Mouse (Mus musculus): ENCODE results near the gene 4933428G20Rik. TPM values are rescaled to one million over a fixed set of nuclear protein-coding genes. Genes with fewer than 3 reads are reported as not detected.
A peak's percentile ranks its signal among the peaks of the same experiment; 100 is the strongest.

4933428G20Rik gene
- polyA plus RNA-seq, 1 experiment from 2014 or later, result 0.87 TPM

DNA sequence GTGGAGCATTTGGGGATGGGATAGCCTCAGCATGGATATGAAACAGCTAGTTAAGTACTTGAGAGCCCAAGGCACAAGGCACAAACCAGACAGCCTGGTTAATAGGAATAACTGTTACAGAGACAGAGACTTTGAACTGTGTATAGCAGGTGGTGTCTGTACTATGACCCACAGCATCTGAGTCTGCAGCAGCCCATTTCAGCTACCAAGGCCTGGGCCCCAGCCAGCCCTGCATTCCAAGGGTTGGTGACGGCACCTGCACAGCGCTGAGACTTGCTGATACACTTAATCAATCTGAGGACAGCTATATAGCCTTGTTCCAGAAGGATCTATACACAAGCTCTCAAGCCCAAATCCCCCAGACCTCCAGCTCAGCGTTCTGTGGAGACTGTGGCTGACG, 2.6 kb downstream of the 4933428G20Rik start:
- Histone ChIP-seq H3K27me3 (peaks cover 45% of the 10 kb centered on the region), H3K36me3 (peaks cover 60% of the 10 kb centered on the region), H3K27ac (no peak overlapping the region), H3K4me2 (no peak overlapping the region), H3K9ac (no peak overlapping the region), H3K4me1 (peaks cover 11% of the 10 kb centered on the region), H3K4me3 (no peak overlapping the region), H3K9me3 (no peaks in the 10 kb centered on the region)
- WGBS, result 92% methylated on average over 4 of the region's 4 CpGs
- ATAC-seq (ENCODE audit: borderline replicate concordance, extremely low read depth, low FRiP score, low TSS enrichment), result no peak

DNA sequence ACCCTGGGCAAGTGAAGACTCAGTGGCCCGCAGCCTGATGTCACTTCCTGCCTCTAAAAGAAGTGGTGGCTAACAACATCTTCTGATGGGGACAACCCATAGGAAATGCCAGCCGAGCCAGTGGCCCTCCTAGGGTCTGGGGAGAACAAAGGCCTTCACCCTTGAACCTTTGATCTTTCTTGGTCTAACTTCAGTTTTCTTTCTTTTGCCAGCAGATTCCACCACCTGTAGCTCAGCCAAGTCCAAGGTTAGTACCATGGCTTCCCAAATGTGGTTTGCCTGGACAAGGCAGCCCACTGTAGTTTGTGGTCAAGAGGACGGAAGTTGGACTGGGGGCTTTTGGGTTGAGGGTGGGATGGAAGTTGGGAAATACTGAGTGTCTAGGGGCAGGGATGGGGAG, 7.3 kb downstream of the 4933428G20Rik start:
- Histone ChIP-seq H3K4me2 (no peak overlapping the region), H3K4me1 (no peaks in the 10 kb centered on the region), H3K9me3 (no peaks in the 10 kb centered on the region), H3K36me3 (peaks cover 71% of the 10 kb centered on the region), H3K9ac (no peak overlapping the region), H3K27ac (no peak overlapping the region), H3K27me3 (0 out of 2 replicates have a peak, but pooled peaks cover 4% of the 10 kb centered on the region), H3K4me3 (no peak overlapping the region)
- 86% methylated on average over 3 of the region's 3 CpGs for WGBS
- ATAC-seq (ENCODE audit: borderline replicate concordance, extremely low read depth, low FRiP score, low TSS enrichment), result no peak

DNA sequence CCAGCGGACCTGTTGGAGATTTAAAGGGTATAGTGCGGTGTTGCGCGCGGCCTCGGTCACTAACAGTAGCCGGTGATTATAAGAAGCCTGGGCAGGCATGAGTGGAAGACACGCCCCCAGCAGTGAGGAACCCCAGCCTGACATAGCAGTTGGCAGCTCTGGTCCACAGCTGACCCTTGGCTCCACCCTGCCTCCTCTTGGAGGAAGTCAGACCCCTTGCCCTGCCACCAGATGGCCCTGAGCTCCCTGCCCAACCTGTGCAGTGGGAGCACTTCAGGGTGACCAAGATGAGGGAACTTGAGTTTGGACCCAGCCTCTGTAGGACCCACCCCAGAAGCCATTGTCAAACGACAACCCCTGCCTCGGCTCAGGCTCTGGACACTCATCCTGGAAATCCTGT, 8.5 kb downstream of the 4933428G20Rik start:
- WGBS, result 79% methylated on average over 10 of the region's 10 CpGs
- Histone ChIP-seq H3K4me3 (no peak overlapping the region), H3K9me3 (no peaks in the 10 kb centered on the region), H3K27ac (no peak overlapping the region), H3K4me2 (no peak overlapping the region), H3K36me3 (peaks cover 67% of the 10 kb centered on the region), H3K4me1 (no peaks in the 10 kb centered on the region), H3K9ac (no peak overlapping the region), H3K27me3 (no peaks in the 10 kb centered on the region)
- ATAC-seq (ENCODE audit: borderline replicate concordance, extremely low read depth, low FRiP score, low TSS enrichment), result no peak

DNA sequence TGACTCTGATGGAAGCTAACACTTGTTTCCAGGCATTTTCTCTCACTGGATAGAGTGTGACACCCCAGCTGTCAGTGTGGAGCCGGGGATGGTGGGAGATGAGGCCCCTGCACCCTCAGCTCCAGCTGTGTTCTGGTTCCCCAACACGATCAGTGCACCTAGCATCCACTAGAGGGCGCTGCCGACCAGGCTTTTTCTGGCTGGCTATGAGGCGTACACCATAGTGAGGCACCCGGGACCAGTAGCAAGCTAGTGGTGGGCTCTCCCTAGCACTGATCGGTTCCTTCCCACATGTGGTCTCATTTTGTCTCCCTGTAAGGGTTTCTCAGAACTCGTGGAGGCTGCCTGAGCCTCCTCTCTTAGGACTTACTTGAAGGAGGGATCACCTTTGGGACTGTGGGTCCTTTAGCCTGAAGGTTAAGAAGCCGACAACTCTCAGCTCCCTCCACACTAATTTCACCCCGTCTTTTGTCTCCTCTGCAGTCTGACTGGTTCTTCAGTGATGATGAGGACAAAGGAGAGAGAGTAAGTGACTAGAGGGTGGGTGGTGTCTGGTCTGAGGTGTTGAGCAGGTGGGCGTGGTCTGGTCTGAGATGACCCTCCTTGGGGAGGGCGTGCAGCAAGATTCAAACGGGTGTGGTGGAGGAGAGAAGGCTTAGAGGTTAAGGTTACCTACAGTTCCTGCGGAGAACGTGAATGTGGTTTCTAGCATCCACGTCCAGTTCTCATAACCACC, 10.4 kb downstream of the 4933428G20Rik start:
- no peaks in the 10 kb centered on the region for H3K4me1 ChIP-seq
- no peak overlapping the region for H3K4me2 ChIP-seq
- 36% methylated on average over 16 of the region's 16 CpGs for WGBS
- no peaks in the 10 kb centered on the region for H3K27me3 ChIP-seq
- no peaks in the 10 kb centered on the region for H3K9me3 ChIP-seq
- ATAC-seq (ENCODE audit: borderline replicate concordance, extremely low read depth, low FRiP score, low TSS enrichment), result peak; percentile 64
- H3K4me3 ChIP-seq, result no peak overlapping the region
- peaks cover 73% of the 10 kb centered on the region for H3K36me3 ChIP-seq
- H3K27ac ChIP-seq, result no peak overlapping the region
- H3K9ac ChIP-seq, result no peak overlapping the region

DNA sequence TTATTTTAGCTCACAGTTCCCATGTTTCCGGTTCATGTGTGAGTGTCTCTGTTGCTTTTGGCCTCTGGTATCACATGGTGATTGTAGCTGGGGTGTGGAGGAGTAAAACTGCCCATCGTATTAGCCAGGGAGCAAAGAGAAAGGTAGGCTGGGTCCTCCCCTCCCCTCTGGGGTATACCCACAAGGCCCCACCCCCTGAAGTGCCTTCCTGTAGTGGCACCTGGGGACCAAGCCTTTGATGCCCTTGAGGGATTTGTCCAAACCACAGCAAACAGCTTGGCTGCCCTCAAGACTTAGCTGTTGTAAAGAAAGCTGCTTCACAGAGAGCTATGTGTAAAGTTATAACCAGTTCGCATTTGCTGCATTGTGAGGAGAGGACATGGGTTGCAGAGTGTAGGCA, 12.5 kb downstream of the 4933428G20Rik start:
- 49% methylated on average over 3 of the region's 3 CpGs for WGBS
- ATAC-seq (ENCODE audit: borderline replicate concordance, extremely low read depth, low FRiP score, low TSS enrichment), result no peak
- no peak overlapping the region for H3K9ac ChIP-seq
- no peak overlapping the region for H3K4me3 ChIP-seq
- H3K4me2 ChIP-seq, result no peak overlapping the region
- H3K4me1 ChIP-seq, result no peaks in the 10 kb centered on the region
- no peaks in the 10 kb centered on the region for H3K27me3 ChIP-seq
- no peaks in the 10 kb centered on the region for H3K9me3 ChIP-seq
- H3K27ac ChIP-seq, result no peak overlapping the region
- peaks cover 64% of the 10 kb centered on the region for H3K36me3 ChIP-seq

DNA sequence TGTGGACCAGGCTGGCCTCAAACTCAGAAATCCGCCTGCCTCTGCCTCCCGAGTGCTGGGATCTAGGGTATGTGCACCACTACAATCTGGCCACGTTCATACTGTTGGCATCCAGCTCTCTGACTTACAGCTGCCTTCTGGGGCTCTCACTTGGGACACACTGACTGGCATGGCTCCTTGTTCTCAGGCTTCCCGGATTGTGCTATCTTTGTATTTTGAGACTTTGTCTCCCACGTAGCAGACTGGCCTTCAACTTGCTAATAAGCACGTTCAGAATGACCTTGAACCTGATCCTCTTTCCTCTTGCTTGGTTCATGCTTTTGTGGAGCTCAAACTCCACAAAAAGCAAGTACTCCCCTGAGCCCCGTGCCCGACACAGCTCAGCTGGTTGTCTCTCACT, 14.5 kb downstream of the 4933428G20Rik start:
- Histone ChIP-seq H3K4me1 (no peaks in the 10 kb centered on the region), H3K36me3 (peaks cover 63% of the 10 kb centered on the region), H3K9me3 (no peaks in the 10 kb centered on the region), H3K9ac (no peak overlapping the region), H3K27ac (no peak overlapping the region), H3K27me3 (no peaks in the 10 kb centered on the region), H3K4me2 (no peak overlapping the region), H3K4me3 (no peak overlapping the region)
- ATAC-seq (ENCODE audit: borderline replicate concordance, extremely low read depth, low FRiP score, low TSS enrichment), result no peak
- 82% methylated on average over 8 of the region's 8 CpGs for WGBS

DNA sequence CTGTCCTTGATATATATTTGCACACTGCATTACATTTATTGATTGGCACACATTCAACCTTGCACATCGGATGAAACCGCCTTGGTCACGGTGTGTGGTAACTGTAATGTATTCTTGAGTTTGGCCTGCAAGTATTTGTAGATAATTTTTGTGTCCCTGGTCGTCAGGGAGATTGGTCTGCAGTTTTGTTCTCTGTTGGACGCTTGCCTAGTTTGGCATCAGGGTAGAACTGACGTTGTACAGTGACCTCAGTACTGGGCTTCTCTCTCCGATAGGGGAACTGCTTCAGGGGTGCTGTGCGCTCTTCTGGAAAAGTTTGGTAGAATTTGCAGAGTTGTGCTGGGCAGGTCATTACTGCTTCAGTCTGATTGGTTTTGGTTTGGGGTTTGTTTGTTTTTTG, 20.3 kb downstream of the 4933428G20Rik start:
- H3K9me3 ChIP-seq, result no peaks in the 10 kb centered on the region
- no peaks in the 10 kb centered on the region for H3K27me3 ChIP-seq
- H3K9ac ChIP-seq, result no peak overlapping the region
- H3K4me1 ChIP-seq, result no peaks in the 10 kb centered on the region
- H3K4me3 ChIP-seq, result no peak overlapping the region
- no peak for ATAC-seq (ENCODE audit: borderline replicate concordance, extremely low read depth, low FRiP score, low TSS enrichment)
- no peak overlapping the region for H3K4me2 ChIP-seq
- no peak overlapping the region for H3K27ac ChIP-seq
- 76% methylated on average over 8 of the region's 8 CpGs for WGBS
- peaks cover 73% of the 10 kb centered on the region for H3K36me3 ChIP-seq

DNA sequence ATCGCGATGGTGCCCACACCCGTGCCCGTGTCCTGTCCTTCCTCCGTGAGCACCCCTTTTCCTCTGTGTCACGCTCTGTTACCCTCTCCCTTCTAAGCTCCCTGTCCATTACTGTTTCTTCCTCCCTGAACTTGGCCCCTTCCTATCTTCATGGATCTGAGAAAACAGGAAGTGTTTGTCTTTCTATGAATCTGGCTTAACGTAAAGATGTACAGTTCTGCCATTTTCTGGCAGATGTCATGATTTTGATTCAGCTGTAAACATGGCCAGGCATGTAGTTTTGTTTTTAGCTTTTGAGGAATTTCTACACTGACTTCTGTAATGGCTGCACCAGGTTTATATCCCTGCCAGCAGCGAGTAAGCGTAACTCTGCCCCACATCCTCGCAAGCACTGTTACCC, 21.1 kb downstream of the 4933428G20Rik start:
- H3K36me3 ChIP-seq, result peaks cover 74% of the 10 kb centered on the region
- no peaks in the 10 kb centered on the region for H3K4me1 ChIP-seq
- ATAC-seq (ENCODE audit: borderline replicate concordance, extremely low read depth, low FRiP score, low TSS enrichment), result no peak
- no peak overlapping the region for H3K4me3 ChIP-seq
- no peak overlapping the region for H3K9ac ChIP-seq
- H3K27ac ChIP-seq, result no peak overlapping the region
- no peaks in the 10 kb centered on the region for H3K9me3 ChIP-seq
- 84% methylated on average over 10 of the region's 10 CpGs for WGBS
- no peaks in the 10 kb centered on the region for H3K27me3 ChIP-seq
- H3K4me2 ChIP-seq, result no peak overlapping the region

DNA sequence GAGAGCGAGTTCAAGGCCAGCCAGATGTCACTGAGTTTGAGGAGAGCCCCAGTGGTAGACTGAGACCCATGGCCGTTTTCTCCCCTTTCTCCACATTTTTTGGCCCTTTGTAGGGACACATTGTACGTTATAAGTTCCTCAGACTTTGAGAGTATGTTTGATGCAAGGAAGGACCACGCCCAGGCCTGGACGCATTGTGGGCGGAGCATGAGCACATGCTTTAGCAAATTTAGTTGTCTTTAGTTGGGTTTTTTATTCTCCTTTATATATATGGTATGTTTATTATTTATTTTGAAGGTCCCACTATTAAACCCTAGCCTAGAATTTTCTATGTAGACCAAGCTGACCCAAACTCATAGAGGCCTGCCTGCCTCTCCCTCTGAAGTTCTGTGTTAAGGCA, 21.8 kb downstream of the 4933428G20Rik start:
- Histone ChIP-seq H3K9ac (no peak overlapping the region), H3K4me1 (no peaks in the 10 kb centered on the region), H3K27ac (no peak overlapping the region), H3K9me3 (no peaks in the 10 kb centered on the region), H3K27me3 (no peaks in the 10 kb centered on the region), H3K4me2 (no peak overlapping the region), H3K4me3 (no peak overlapping the region), H3K36me3 (peaks cover 81% of the 10 kb centered on the region)
- WGBS, result 81% methylated on average over 6 of the region's 6 CpGs
- no peak for ATAC-seq (ENCODE audit: borderline replicate concordance, extremely low read depth, low FRiP score, low TSS enrichment)

DNA sequence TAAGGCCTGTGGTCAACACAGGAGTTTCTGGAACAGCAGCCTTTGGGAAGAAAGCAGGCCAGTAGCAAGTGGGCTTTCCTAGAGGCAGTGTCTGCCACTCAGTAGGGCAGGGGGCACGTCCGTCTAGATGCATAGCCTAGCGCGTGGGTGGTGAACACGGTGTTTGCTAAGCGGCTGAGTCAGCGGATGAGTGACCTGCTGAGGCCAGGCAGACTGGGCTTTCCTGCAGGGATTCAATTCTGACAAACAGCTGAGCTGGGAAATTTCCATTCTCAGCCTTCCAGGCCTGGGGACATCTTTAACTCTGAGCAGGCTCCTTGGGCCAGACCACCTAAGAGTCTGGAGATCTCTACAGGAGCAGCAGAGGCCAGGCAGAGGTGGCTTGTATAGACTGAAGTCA, 22.7 kb downstream of the 4933428G20Rik start:
- Histone ChIP-seq H3K36me3 (peaks cover 84% of the 10 kb centered on the region), H3K4me2 (no peak overlapping the region), H3K4me3 (no peak overlapping the region), H3K9me3 (no peaks in the 10 kb centered on the region), H3K27me3 (no peaks in the 10 kb centered on the region), H3K27ac (no peak overlapping the region), H3K4me1 (no peaks in the 10 kb centered on the region), H3K9ac (no peak overlapping the region)
- no peak for ATAC-seq (ENCODE audit: borderline replicate concordance, extremely low read depth, low FRiP score, low TSS enrichment)
- 64% methylated on average over 7 of the region's 7 CpGs for WGBS

DNA sequence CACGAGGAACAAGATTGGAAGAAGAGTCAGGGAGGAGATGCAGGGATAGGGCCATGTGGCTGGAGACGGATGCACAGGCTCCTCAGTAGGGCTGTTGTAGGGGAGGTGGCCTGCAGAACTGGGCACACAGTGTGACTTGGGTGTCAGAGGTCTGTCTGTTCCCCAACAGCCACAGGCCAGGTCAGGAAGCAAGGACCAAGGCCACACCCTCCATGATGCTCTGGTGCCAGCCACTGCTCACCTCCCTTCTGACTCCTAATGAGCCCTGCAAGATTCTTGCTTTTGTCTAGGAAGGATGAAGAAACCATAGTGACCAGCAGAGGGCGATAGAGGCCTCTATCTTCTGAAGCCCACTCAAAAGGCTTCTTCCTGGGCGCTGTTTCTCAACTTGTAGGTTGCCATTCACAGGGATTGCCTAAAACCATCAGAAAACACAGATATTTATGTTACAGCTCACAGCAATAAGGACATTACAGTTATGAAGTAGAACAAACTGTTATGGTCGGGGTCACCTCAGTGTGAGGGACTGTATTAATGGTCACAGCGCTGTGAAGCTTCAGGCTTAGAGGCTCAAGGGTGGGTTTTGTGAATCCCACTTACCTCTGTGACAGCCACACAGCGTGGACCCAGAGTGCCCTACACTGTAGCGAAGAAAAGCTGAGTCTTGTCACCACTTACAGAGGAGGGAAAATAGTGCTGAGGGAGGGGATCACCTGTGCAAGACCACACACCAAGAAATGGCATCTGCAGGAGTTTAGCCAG, 23.6 kb downstream of the 4933428G20Rik start:
- Histone ChIP-seq H3K27ac (no peak overlapping the region), H3K27me3 (no peaks in the 10 kb centered on the region), H3K4me2 (no peak overlapping the region), H3K9me3 (no peaks in the 10 kb centered on the region), H3K4me3 (no peak overlapping the region), H3K36me3 (peaks cover 80% of the 10 kb centered on the region), H3K4me1 (no peaks in the 10 kb centered on the region), H3K9ac (no peak overlapping the region)
- WGBS, result 61% methylated on average over 8 of the region's 8 CpGs
- peak; percentile 36; the same call in 1 of the 2 replicates for ATAC-seq (ENCODE audit: borderline replicate concordance, extremely low read depth, low FRiP score, low TSS enrichment)

DNA sequence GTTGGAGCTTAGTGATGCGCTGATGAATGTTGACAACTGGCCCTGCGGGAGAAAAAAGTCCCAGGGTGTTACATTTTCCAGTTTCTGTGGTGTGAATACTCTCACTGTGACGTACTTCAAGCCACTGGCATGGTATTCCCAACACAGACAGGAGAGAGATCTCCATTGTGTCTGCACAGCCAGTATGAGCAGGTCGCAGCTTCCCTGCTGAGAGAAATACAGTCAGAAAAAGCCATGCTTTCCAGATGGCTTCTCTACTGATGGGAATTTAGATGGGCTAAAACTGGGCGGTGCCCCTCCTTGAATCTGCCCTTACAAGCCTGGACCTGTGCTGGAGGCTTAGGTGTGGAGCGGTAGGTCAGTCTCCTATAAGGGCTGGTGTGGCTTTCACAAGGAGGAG, 28.9 kb downstream of the 4933428G20Rik start:
- peaks cover 77% of the 10 kb centered on the region for H3K36me3 ChIP-seq
- H3K27me3 ChIP-seq, result no peaks in the 10 kb centered on the region
- no peak overlapping the region for H3K27ac ChIP-seq
- H3K4me1 ChIP-seq, result no peaks in the 10 kb centered on the region
- 85% methylated on average over 6 of the region's 6 CpGs for WGBS
- no peaks in the 10 kb centered on the region for H3K9me3 ChIP-seq
- H3K4me3 ChIP-seq, result no peak overlapping the region
- H3K9ac ChIP-seq, result no peak overlapping the region
- no peak overlapping the region for H3K4me2 ChIP-seq
- no peak for ATAC-seq (ENCODE audit: borderline replicate concordance, extremely low read depth, low FRiP score, low TSS enrichment)

All from lung, embryonic 15.5 days (tissue).